Mouse (Mus musculus) heart, embryonic 12.5 days (tissue): ENCODE measurements around the gene Cep126. TPM values are rescaled to one million over a fixed set of nuclear protein-coding genes. Genes with fewer than 3 reads are reported as not detected.

Experiments
- ATAC-seq: fragments of 200-750 bp; cut with Nextera tagmentation; 2 replicates; pipeline ENCODE4 v1.8.0; 2017; ENCODE audit warnings: moderate TSS enrichment, moderate library complexity; ENCODE audit not compliant: insufficient number of reproducible peaks, low FRiP score
- H3K27ac ChIP-seq: fragments of 300-500 bp; sonication (generic); 2 replicates; pipeline ENCODE4 v1.5.1; 2016; ENCODE audit warnings: mild to moderate bottlenecking, moderate library complexity; ENCODE audit not compliant: poor library complexity, severe bottlenecking
- H3K27me3 ChIP-seq: fragments of 300-500 bp; sonication (generic); replicated peaks from 2 replicates; pipeline ENCODE4 v1.6.1; 2016; ENCODE audit warnings: mild to moderate bottlenecking, moderate library complexity
- H3K36me3 ChIP-seq: fragments of 300-500 bp; sonication (generic); 2 replicates; pipeline ENCODE4 v1.6.1; 2016; ENCODE audit warnings: mild to moderate bottlenecking, moderate library complexity
- H3K4me1 ChIP-seq: fragments of 300-500 bp; sonication (generic); replicated peaks from 2 replicates; pipeline ENCODE4 v1.6.1; 2016; ENCODE audit warnings: mild to moderate bottlenecking
- H3K4me2 ChIP-seq: fragments of 300-500 bp; sonication (generic); 2 replicates; pipeline ENCODE4 v1.6.1; 2016; ENCODE audit warnings: mild to moderate bottlenecking, moderate library complexity
- H3K4me3 ChIP-seq: fragments of 300-500 bp; sonication (generic); 2 replicates; pipeline ENCODE4 v1.5.1; 2016; ENCODE audit warnings: mild to moderate bottlenecking
- H3K9ac ChIP-seq: fragments of 300-500 bp; sonication (generic); 2 replicates; pipeline ENCODE4 v1.6.1; 2016; ENCODE audit warnings: mild to moderate bottlenecking, moderate library complexity
- H3K9me3 ChIP-seq: fragments of 300-500 bp; sonication (generic); replicated peaks from 2 replicates; pipeline ENCODE4 v1.6.1; 2016; ENCODE audit warnings: mild to moderate bottlenecking, moderate library complexity
- WGBS: fragments of 180-500 bp; shearing (Covaris S2); methylation state at CpG from one replicate; pipeline ENCODE4 v1.1.7; 2016; 5-methylcytosine and 5-hydroxymethylcytosine counted together
- polyA plus RNA-seq: library from polyadenylated mRNA; unstranded; fragments of >200 nt; fragmentation: Nextera tagmentation; extraction: Ambion mirVana; gene quantifications from 2 replicates; pipeline ENCODE4 v1.2.1, GENCODE M21; 2016

The Cep126 gene
- polyA plus RNA-seq = 3.0 and 3.4 TPM in 2 replicates

DNA sequence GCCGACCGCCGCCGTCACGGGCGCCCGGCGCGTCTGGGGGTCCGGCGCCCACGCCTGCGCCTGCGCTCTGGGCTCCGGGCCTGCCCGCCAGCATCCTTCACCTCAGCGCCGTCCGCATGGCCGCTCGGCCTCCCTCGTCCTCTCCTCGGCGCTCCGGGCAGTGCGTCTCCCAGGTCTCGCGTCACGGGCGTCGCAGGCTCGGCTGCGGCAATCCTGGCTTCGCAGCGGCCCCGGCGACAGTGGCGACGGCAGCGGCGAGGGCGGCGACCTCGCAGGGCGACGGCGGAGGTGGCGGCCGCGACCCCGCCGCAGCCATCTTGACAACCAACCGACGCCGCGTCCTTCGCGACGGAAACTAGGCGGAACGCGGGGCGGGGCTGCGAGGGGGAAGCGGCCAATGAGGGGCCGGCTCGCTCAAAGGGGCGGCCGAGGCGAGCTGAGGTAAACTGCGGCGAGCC is at the start of gene Cep126:
TSS of gene Cep126 (minus strand) at position 178 of the 458 bp plus-strand sequence.
- Histone ChIP-seq H3K27ac (no peak within 1 kb of the TSS), H3K9me3 (no peaks in the 10 kb centered on the region), H3K9ac (peak within 1 kb of the TSS; percentile 70), H3K4me1 (0 out of 2 replicates have a peak, but pooled peaks cover 3% of the 10 kb centered on the region), H3K27me3 (no peaks in the 10 kb centered on the region), H3K4me3 (peak within 1 kb of the TSS; percentile 91), H3K36me3 (no peaks in the 10 kb centered on the region), H3K4me2 (peak within 1 kb of the TSS; percentile 76)
- WGBS = under 1% methylated on average over 70 of the region's 72 CpGs
- ATAC-seq = peak; percentile 95

- no peaks in the 10 kb centered on the region for H3K36me3 ChIP-seq
- WGBS = 81% methylated on average over 3 of the region's 3 CpGs
- no peak overlapping the region for H3K9ac ChIP-seq
- H3K4me2 ChIP-seq = no peak overlapping the region
- ATAC-seq = no peak
- H3K4me1 ChIP-seq = no peaks in the 10 kb centered on the region
- no peak overlapping the region for H3K4me3 ChIP-seq
- no peaks in the 10 kb centered on the region for H3K9me3 ChIP-seq
- H3K27ac ChIP-seq = no peak overlapping the region
- H3K27me3 ChIP-seq = no peaks in the 10 kb centered on the region
Measured at GRCm38 (mm10) chr9:8179554-8179953, 45.5 kb upstream of the Cep126 start.

GRCm38 (mm10) chr9:8177099-8177498 is 43.0 kb upstream of the Cep126 start:
- H3K36me3 ChIP-seq = no peaks in the 10 kb centered on the region
- no peak overlapping the region for H3K4me2 ChIP-seq
- no peak overlapping the region for H3K4me3 ChIP-seq
- no peaks in the 10 kb centered on the region for H3K4me1 ChIP-seq
- no peak overlapping the region for H3K9ac ChIP-seq
- whole genome bisulfite sequencing = 68% methylated on average over 3 of the region's 3 CpGs
- ATAC-seq = no peak
- H3K27ac ChIP-seq = no peak overlapping the region
- no peaks in the 10 kb centered on the region for H3K9me3 ChIP-seq
- H3K27me3 ChIP-seq = no peaks in the 10 kb centered on the region

GRCm38 (mm10) chr9:8157011-8157410 is 22.9 kb upstream of the Cep126 start:
- H3K27me3 ChIP-seq = no peaks in the 10 kb centered on the region
- no peak overlapping the region for H3K9ac ChIP-seq
- H3K36me3 ChIP-seq = no peaks in the 10 kb centered on the region
- H3K4me1 ChIP-seq = no peaks in the 10 kb centered on the region
- no peaks in the 10 kb centered on the region for H3K9me3 ChIP-seq
- ATAC-seq = no peak
- 87% methylated on average over 2 of the region's 2 CpGs for WGBS
- H3K27ac ChIP-seq = no peak overlapping the region
- H3K4me3 ChIP-seq = no peak overlapping the region
- H3K4me2 ChIP-seq = no peak overlapping the region

DNA sequence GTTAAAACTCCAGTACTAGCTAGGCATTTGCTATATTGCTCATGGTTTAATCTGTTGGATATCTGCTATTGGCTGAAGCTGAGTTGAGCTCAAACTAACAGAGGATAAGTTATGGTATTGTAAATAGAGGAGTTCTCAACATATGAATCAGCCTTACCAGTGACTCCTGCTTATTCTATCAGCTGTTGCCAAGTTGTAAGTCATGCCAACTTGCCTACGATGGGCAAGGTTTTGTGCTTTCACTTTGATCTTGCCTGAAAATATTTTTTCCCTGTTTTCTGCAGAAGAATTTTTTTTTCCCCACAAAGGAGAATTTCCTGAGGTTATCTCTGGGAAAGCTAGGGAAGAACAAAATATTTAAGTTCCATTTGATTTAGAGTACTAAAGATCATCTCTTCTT is 5.4 kb upstream of the Cep126 start:
- Histone ChIP-seq H3K9ac (no peak overlapping the region), H3K9me3 (no peaks in the 10 kb centered on the region), H3K36me3 (no peaks in the 10 kb centered on the region), H3K4me2 (no peak overlapping the region), H3K27ac (no peak overlapping the region), H3K4me1 (no peaks in the 10 kb centered on the region), H3K4me3 (no peak overlapping the region), H3K27me3 (no peaks in the 10 kb centered on the region)
- no peak for ATAC-seq
- WGBS = 74% methylated on average over 1 of the region's 1 CpGs

DNA sequence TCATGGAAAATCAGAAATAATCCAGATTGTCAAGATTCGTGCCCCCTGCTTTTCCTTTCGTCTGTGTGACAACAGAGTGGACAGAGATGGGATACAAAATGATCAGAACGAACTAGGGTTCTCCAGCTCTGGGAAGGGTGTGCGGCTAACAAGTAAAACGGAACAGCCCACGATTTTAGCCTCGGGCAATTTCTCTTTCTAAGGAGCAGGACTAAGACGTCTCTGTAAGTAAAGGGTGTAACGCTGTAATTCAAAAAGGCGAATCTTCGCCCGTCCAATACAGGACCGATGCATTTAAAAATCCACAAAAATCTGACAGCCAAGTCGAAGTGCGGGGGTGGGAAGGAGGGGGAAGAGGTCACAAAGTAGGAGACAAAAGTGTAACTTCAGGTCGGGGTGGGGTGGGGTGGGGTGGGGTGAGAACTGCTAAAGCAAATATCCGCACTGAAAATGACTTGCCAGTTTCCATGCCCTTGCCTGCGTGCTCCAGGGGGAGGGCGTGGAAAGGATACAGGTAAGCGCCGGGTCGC is 443 bp downstream of the Cep126 start:
- Histone ChIP-seq H3K4me3 (peak overlapping the region; percentile 91), H3K36me3 (no peaks in the 10 kb centered on the region), H3K4me2 (peak overlapping the region; percentile 76), H3K27ac (no peak overlapping the region), H3K9me3 (no peaks in the 10 kb centered on the region), H3K4me1 (0 out of 2 replicates have a peak, but pooled peaks cover 3% of the 10 kb centered on the region), H3K27me3 (no peaks in the 10 kb centered on the region), H3K9ac (peak overlapping the region; percentile 70)
- no peak for ATAC-seq
- WGBS = 3% methylated on average over 22 of the region's 22 CpGs

- H3K27me3 ChIP-seq = no peaks in the 10 kb centered on the region
- ATAC-seq = no peak
- H3K4me3 ChIP-seq = no peak overlapping the region
- 82% methylated on average over 8 of the region's 8 CpGs for WGBS
- H3K36me3 ChIP-seq = peaks cover 16% of the 10 kb centered on the region
- H3K9ac ChIP-seq = no peak overlapping the region
- H3K9me3 ChIP-seq = no peaks in the 10 kb centered on the region
- no peak overlapping the region for H3K27ac ChIP-seq
- H3K4me2 ChIP-seq = no peak overlapping the region
- H3K4me1 ChIP-seq = no peaks in the 10 kb centered on the region
Measured at GRCm38 (mm10) chr9:8123495-8123894, 10.6 kb downstream of the Cep126 start.

DNA sequence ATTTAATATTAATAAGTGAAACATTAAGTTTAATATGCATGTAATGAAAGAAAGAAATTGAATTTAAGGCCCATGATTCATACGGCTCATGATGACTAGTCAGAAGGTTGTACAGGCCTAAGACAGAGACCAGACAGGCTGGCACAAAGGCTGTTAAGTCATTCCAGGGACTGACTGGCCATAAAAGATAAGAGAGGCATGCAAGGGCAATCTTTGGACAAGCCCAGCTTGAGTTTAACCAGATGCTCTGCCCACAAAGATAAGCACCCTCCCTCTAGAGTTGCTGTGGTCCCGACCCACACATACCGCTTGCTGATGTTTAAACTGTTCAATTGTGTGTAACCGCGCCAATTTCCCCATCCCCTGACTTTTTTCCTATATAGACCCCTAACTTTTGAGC is 19.6 kb downstream of the Cep126 start:
- Histone ChIP-seq H3K36me3 (peaks cover 42% of the 10 kb centered on the region), H3K4me1 (no peaks in the 10 kb centered on the region)
- WGBS = 56% methylated on average over 5 of the region's 5 CpGs

DNA sequence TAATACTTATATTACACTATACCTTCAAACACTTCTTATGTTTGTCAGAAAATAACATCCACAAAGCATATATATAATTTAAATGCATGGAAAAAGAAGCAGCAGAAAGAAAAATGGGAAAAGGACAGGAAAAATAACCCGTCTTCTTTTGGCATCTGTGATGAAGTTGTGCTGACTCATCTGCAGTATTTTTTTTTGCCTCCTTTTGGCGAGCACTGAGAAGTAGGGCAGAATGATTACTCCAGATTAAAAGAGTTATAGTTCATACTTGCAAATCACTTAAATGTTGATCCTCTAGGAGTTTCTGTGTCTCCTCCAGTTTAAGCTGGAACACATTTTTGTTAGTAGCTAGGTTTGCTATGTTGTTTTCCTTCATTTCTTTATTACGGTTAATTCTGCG is 31.0 kb downstream of the Cep126 start:
- H3K4me3 ChIP-seq = no peak overlapping the region
- no peaks in the 10 kb centered on the region for H3K4me1 ChIP-seq
- no peaks in the 10 kb centered on the region for H3K9me3 ChIP-seq
- no peak overlapping the region for H3K27ac ChIP-seq
- no peak for ATAC-seq
- H3K36me3 ChIP-seq = no peaks in the 10 kb centered on the region
- 86% methylated on average over 4 of the region's 4 CpGs for WGBS
- no peak overlapping the region for H3K4me2 ChIP-seq
- H3K27me3 ChIP-seq = no peaks in the 10 kb centered on the region
- H3K9ac ChIP-seq = no peak overlapping the region

More for the DNA sequence above, 19.6 kb downstream of the Cep126 start:
- Histone ChIP-seq H3K27me3 (no peaks in the 10 kb centered on the region), H3K9ac (no peak overlapping the region), H3K4me2 (no peak overlapping the region), H3K27ac (no peak overlapping the region), H3K4me3 (no peak overlapping the region), H3K9me3 (peaks cover 17% of the 10 kb centered on the region)
- ATAC-seq = peak; percentile 39

- Histone ChIP-seq H3K27ac (no peak overlapping the region), H3K4me2 (no peak overlapping the region), H3K4me1 (no peaks in the 10 kb centered on the region), H3K36me3 (0 out of 2 replicates have a peak, but pooled peaks cover 4% of the 10 kb centered on the region), H3K9me3 (no peaks in the 10 kb centered on the region), H3K9ac (no peak overlapping the region), H3K4me3 (no peak overlapping the region), H3K27me3 (no peaks in the 10 kb centered on the region)
- ATAC-seq = no peak
- WGBS = 72% methylated on average over 6 of the region's 6 CpGs
Measured at GRCm38 (mm10) chr9:8100962-8101361, 33.1 kb downstream of the Cep126 start.

GRCm38 (mm10) chr9:8078882-8079281 is 55.2 kb downstream of the Cep126 start:
- ATAC-seq = no peak
- H3K9me3 ChIP-seq = no peaks in the 10 kb centered on the region
- H3K36me3 ChIP-seq = 0 out of 2 replicates have a peak, but pooled peaks cover 3% of the 10 kb centered on the region
- H3K4me1 ChIP-seq = no peaks in the 10 kb centered on the region
- H3K4me2 ChIP-seq = no peak overlapping the region
- H3K4me3 ChIP-seq = no peak overlapping the region
- no peak overlapping the region for H3K27ac ChIP-seq
- WGBS = 78% methylated on average over 5 of the region's 5 CpGs
- no peaks in the 10 kb centered on the region for H3K27me3 ChIP-seq
- no peak overlapping the region for H3K9ac ChIP-seq

DNA sequence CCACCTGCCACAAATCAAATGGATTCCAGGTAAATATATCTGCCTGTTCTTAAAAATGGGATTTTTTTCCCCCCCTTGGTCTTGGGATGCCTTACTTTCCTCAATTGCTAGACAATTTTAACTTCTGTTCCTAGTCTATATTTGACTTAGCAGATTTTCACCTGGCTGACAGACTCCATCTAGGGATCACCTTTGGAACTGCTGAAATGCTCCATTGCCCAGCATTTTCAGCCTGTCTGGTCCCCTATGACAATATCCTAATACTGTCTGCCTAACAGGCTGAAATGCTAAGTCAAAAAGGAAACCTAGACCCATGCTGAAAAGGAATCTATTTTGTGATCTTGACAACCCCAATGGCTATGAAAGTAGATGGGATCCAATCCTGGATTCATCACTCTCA is 59.7 kb downstream of the Cep126 start:
- Histone ChIP-seq H3K27ac (no peak overlapping the region), H3K27me3 (no peaks in the 10 kb centered on the region), H3K4me1 (no peaks in the 10 kb centered on the region), H3K36me3 (0 out of 2 replicates have a peak, but pooled peaks cover 3% of the 10 kb centered on the region), H3K9me3 (no peaks in the 10 kb centered on the region), H3K9ac (no peak overlapping the region), H3K4me2 (no peak overlapping the region), H3K4me3 (no peak overlapping the region)
- no peak for ATAC-seq
